Mouse (Mus musculus): ENCODE measurements around the gene Smarcb1. TPM values are rescaled to one million over a fixed set of nuclear protein-coding genes. Genes with fewer than 3 reads are reported as not detected.

The Smarcb1 gene
- polyA plus RNA-seq, 1 experiment from 2014 or later = 93.7 TPM

DNA sequence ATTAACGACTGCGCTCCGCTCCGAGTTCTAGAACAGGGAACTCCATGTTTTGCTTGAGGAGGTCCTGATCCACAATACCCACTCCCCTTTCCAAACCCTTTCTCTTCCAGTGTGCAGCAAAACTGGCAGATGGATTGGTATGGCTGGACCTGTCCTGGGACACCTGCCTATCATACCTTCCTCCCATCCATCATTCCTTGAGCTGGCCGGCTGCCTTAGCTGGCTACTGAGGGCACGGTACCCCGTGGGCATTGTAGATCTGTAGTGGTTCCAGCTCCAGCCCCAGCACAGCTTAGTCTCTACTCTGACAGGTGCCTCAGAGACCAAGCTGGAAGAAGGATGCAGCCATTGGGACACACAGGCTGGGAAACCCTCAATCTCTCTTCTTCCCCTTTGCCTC lies 9.9 kb upstream of the Smarcb1 start:
- WGBS = 33% methylated on average over 7 of the region's 7 CpGs
- Histone ChIP-seq H3K27ac (no peak overlapping the region), H3K4me2 (peak overlapping the region; percentile 95)

DNA sequence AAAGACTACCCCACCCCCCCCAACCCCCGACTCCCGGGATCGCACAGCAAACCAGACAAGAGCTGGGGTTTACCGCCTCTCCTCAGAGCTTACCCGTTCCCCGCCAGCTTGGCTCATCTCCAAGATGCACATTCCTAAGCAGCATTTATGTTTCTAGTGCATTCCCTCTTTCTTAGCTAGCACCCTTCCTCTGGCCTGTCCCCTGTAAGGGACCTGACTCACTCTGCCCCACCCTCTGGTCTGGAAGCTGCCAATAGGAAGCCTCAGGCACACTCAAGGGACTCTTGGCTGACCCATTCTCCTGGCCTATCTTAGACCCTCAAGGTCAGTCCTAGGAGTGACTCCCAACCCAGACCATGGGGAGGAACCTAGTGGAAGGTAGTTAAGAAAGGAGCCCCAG lies 8.9 kb upstream of the Smarcb1 start:
- H3K27me3 ChIP-seq = peaks cover 7% of the 10 kb centered on the region
- 7% methylated on average over 6 of the region's 6 CpGs for WGBS
- no peak for ATAC-seq (replicated peaks; ENCODE audit: insufficient number of reproducible peaks, insufficient read depth, low FRiP score, low read depth)
- no peaks in the 10 kb centered on the region for H3K9me3 ChIP-seq (replicated peaks)
- peaks cover 36% of the 10 kb centered on the region for H3K4me1 ChIP-seq (replicated peaks)
- H3K36me3 ChIP-seq = peaks cover 17% of the 10 kb centered on the region; the same call in 1 of the 2 replicates
- no peak overlapping the region for H3K4me3 ChIP-seq
- peak overlapping the region; percentile 95; the same call in 1 of the 2 replicates for H3K4me2 ChIP-seq
- no peak overlapping the region for H3K27ac ChIP-seq
- H3K9ac ChIP-seq = no peak overlapping the region

More for the DNA sequence above, 9.9 kb upstream of the Smarcb1 start:
- Histone ChIP-seq H3K4me3 (peak overlapping the region; percentile 66), H3K9ac (peak overlapping the region; percentile 86), H3K36me3 (peaks cover 14% of the 10 kb centered on the region; the same call in 1 of the 2 replicates), H3K9me3 (replicated peaks) (no peaks in the 10 kb centered on the region), H3K27me3 (peaks cover 10% of the 10 kb centered on the region), H3K4me1 (replicated peaks) (peaks cover 38% of the 10 kb centered on the region)
- no peak for ATAC-seq (replicated peaks; ENCODE audit: insufficient number of reproducible peaks, insufficient read depth, low FRiP score, low read depth)

DNA sequence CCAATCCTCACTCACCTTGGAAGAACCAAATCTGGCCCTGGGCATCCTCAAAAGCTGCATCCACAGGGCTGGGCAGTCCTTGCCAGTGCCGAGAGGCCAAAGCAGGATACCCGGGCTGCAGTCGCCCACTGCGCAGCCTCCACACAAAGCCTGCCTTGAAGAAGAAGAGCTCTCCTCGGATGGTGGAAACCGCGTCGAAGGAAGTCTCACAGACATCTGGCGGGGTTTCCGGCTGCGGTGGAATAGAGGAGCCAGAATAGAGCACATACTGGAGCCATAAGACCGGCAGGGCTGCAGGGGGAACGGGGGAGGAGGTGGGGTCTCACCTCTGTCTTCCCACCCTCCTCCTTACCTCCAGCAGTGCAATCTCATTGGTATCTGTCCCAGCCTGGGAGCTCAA lies 5.0 kb upstream of the Smarcb1 start:
- Histone ChIP-seq H3K9ac (no peak overlapping the region), H3K27ac (no peak overlapping the region), H3K4me1 (replicated peaks) (peaks cover 24% of the 10 kb centered on the region), H3K4me3 (no peak overlapping the region), H3K9me3 (replicated peaks) (no peaks in the 10 kb centered on the region), H3K4me2 (no peak overlapping the region), H3K27me3 (peaks cover under 1% of the 10 kb centered on the region; the same call in 1 of the 2 replicates), H3K36me3 (peaks cover 35% of the 10 kb centered on the region; the same call in 1 of the 2 replicates)
- no peak for ATAC-seq (replicated peaks; ENCODE audit: insufficient number of reproducible peaks, insufficient read depth, low FRiP score, low read depth)
- 64% methylated on average over 13 of the region's 13 CpGs for WGBS

DNA sequence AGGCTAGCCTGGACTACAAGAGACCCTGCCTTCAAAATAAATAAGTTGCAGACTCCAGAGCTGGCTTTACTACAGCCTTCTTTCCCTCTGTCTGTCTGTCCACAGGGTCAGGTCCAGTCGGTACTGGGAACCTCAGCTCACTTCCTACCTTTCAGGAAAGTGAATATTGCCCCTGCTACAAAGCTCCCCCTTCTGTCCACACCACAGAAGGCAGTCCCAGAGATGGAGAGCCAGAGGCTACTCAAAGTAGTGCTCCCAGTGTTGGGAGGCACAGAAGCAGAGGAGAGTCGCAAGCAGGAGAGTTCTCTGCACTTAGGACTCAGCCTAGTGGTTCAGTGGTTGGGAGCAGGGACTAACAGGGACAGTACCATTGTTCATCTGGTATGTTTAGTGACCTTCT lies 2.9 kb upstream of the Smarcb1 start:
- Histone ChIP-seq H3K4me2 (no peak overlapping the region), H3K4me1 (replicated peaks) (peaks cover 19% of the 10 kb centered on the region), H3K9me3 (replicated peaks) (no peaks in the 10 kb centered on the region), H3K36me3 (peaks cover 35% of the 10 kb centered on the region; the same call in 1 of the 2 replicates), H3K9ac (no peak overlapping the region), H3K27me3 (no peaks in the 10 kb centered on the region), H3K27ac (no peak overlapping the region), H3K4me3 (no peak overlapping the region)
- no peak for ATAC-seq (replicated peaks; ENCODE audit: insufficient number of reproducible peaks, insufficient read depth, low FRiP score, low read depth)
- WGBS = 65% methylated on average over 2 of the region's 2 CpGs

DNA sequence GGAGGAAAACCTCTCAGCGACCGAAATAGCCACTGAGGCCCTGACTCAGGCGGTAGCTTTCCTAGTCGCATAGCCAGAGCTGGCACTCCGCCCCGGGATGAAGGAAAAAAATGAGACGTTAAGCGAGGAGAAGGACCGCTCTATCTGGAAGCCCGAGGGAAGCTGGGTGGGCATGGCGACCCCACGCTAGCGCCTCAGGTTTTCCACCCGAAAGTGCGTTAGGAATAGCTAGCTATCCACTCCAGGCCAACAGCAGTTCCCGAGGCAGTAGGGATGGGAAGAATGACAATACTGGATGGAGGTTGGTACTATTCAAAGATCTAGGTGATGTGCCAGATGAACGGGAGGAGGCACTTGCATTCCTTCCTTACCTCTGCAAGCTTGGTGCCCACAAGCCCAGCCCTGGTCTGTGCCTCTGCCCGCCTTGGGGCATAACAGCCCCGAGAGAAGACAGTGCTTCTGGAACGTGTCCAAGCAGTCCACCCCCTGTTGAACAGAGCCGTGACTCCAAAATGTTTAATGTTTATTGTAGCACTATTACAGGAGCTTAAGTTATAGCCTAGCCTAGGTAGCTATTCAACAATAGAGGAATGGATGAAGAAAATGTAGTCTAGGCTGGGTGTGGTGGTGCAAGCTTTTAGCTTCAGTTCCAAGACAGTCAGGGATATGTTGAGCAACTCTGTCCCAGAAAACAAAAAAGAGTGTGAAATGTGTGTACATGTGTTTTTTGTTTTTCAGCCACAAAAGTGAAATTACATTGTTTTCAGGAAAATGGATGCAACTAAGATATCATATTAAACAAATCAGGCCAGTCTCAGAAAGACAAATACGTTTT lies 526 bp upstream of the Smarcb1 start:
- peak overlapping the region; percentile 84 for H3K9ac ChIP-seq
- H3K4me3 ChIP-seq = peak overlapping the region; percentile 90
- no peaks in the 10 kb centered on the region for H3K9me3 ChIP-seq (replicated peaks)
- 3% methylated on average over 22 of the region's 22 CpGs for WGBS
- peaks cover 31% of the 10 kb centered on the region for H3K4me1 ChIP-seq (replicated peaks)
- peak overlapping the region; percentile 87 for H3K4me2 ChIP-seq
- no peaks in the 10 kb centered on the region for H3K27me3 ChIP-seq
- H3K27ac ChIP-seq = peak overlapping the region; percentile 93
- peaks cover 24% of the 10 kb centered on the region; the same call in 1 of the 2 replicates for H3K36me3 ChIP-seq
- 0 out of 2 replicates have a peak, but pooled peaks have one; percentile 12 for ATAC-seq (replicated peaks; ENCODE audit: insufficient number of reproducible peaks, insufficient read depth, low FRiP score, low read depth)

DNA sequence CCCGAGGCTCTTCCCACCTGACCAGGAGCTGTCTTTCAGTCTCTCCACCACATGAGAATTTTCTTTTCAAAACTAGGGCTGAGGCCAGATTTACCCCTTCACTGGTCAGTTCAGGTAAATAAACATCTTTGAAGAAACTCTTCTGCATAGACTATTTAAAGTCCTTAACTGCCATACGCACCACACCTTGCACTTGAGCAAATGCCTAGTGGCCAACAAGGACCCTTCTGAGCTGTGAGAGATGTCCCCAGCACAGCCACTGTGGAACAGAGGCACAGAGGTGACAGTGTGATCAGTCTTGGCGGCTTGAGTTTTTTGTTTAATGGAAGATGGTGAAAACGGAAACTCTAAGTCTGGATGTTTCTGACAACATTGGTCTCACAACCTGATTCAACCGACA lies 2.4 kb downstream of the Smarcb1 start:
- 84% methylated on average over 5 of the region's 5 CpGs for WGBS
- H3K9ac ChIP-seq = no peak overlapping the region
- H3K4me1 ChIP-seq (replicated peaks) = peaks cover 34% of the 10 kb centered on the region
- no peak overlapping the region for H3K27ac ChIP-seq
- H3K36me3 ChIP-seq = peaks cover 25% of the 10 kb centered on the region
- H3K27me3 ChIP-seq = no peaks in the 10 kb centered on the region
- H3K4me3 ChIP-seq = no peak overlapping the region
- no peak overlapping the region for H3K4me2 ChIP-seq
- H3K9me3 ChIP-seq (replicated peaks) = no peaks in the 10 kb centered on the region
- no peak for ATAC-seq (replicated peaks; ENCODE audit: insufficient number of reproducible peaks, insufficient read depth, low FRiP score, low read depth)

DNA sequence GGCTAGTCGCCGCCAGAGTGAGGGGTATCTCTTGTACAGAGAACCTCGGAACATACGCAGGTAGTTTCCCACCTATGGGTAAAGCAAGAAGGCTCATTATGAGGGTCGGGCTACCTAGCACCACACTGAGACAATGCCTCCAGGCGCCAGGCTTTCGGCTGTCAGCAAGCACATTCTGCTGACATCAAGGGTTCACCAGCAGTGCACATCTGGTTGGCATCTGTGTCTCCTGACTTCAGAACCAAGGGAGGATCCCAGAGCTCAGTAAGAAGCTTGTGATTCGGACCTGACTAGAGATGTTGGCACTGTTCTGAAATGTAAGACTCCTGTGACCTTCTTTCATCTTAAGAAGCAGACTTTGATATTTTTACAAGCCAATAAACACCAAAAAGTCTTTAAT lies 4.6 kb downstream of the Smarcb1 start:
- 81% methylated on average over 8 of the region's 8 CpGs for WGBS
- H3K9me3 ChIP-seq (replicated peaks) = no peaks in the 10 kb centered on the region
- H3K4me1 ChIP-seq (replicated peaks) = peaks cover 30% of the 10 kb centered on the region
- no peak overlapping the region for H3K4me2 ChIP-seq
- ATAC-seq (replicated peaks; ENCODE audit: insufficient number of reproducible peaks, insufficient read depth, low FRiP score, low read depth) = no peak
- no peaks in the 10 kb centered on the region for H3K27me3 ChIP-seq
- no peak overlapping the region for H3K4me3 ChIP-seq
- no peak overlapping the region for H3K9ac ChIP-seq
- H3K36me3 ChIP-seq = peaks cover 25% of the 10 kb centered on the region
- H3K27ac ChIP-seq = no peak overlapping the region

DNA sequence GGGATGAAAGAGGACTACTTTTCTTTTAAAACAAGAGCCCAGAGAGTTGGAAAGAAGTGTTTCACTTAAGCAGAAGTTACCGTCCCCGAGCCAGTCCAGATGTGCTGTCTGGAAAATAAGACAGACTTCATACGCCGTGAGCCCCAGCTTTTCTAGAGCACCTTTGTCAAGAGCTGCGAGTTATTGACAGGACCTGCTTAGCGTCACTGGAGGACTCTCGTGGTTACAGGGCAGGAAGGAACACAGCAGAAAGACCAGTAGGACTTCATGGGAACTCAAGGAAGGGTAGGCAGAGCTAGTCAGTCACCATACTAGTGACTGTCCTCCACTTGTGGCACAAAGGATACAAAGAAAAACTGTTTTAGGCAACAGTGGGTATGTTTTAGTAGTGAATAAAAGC lies 5.9 kb downstream of the Smarcb1 start:
- ATAC-seq (replicated peaks; ENCODE audit: insufficient number of reproducible peaks, insufficient read depth, low FRiP score, low read depth) = no peak
- Histone ChIP-seq H3K4me2 (no peak overlapping the region), H3K9me3 (replicated peaks) (no peaks in the 10 kb centered on the region), H3K4me3 (no peak overlapping the region), H3K36me3 (peaks cover 37% of the 10 kb centered on the region), H3K27me3 (no peaks in the 10 kb centered on the region), H3K9ac (no peak overlapping the region), H3K27ac (no peak overlapping the region), H3K4me1 (replicated peaks) (peaks cover 27% of the 10 kb centered on the region)
- WGBS = 52% methylated on average over 7 of the region's 7 CpGs

DNA sequence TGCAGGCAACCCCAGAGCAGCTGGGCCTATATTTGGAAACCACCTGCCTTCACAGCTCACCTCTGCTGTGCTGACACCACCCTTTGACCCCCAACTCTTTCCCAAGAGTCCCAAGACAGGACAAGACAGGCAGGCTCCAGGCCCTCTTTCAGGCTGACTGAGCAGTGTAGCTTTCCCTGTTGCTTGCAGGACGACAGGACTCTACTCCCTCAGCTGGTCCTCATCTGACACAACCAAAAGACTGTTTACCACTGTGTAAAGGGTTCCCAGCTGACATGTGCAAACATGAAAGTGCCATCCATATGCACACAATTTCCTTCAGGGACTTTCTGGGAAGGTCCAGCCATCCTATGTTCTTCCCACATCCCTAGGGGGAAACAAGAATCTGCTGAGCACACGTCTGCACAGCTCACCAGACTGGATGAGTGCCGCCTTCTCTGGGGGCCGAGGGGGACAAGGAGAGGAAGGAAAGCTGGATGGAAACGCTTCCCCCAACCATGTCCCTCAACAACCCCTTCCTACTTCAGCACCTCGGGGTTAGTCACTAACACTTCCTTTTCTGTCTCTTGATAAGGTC lies 8.3 kb downstream of the Smarcb1 start:
- ATAC-seq (replicated peaks; ENCODE audit: insufficient number of reproducible peaks, insufficient read depth, low FRiP score, low read depth) = no peak
- H3K4me2 ChIP-seq = no peak overlapping the region
- no peak overlapping the region for H3K4me3 ChIP-seq
- H3K36me3 ChIP-seq = peaks cover 55% of the 10 kb centered on the region
- H3K27ac ChIP-seq = 0 out of 2 replicates have a peak overlapping the region, but pooled peaks have one; percentile 27
- no peaks in the 10 kb centered on the region for H3K9me3 ChIP-seq (replicated peaks)
- H3K27me3 ChIP-seq = no peaks in the 10 kb centered on the region
- H3K9ac ChIP-seq = no peak overlapping the region
- 27% methylated on average over 6 of the region's 6 CpGs for WGBS
- H3K4me1 ChIP-seq (replicated peaks) = peaks cover 10% of the 10 kb centered on the region

DNA sequence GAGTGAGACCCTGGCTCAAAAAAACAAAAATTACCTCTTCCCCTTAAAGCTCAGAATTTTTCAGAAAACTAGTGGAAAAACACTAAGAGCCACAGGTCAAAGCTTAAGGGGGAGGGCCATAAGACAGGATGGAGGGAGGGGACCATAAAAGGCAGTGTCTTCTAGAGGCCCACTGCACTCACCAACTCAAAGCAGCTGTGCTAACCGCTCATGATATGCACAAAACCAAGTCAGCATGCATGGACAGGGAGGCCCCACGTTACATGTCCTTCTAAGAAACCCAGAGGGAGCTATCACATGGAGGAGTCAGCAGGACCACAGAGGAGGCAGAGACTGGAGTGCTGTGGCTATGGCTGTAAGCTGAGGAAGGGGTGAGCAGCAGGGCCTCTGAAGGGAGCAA lies 10.7 kb downstream of the Smarcb1 start:
- peaks cover 6% of the 10 kb centered on the region; the same call in 1 of the 2 replicates for H3K4me1 ChIP-seq (replicated peaks)
- H3K27ac ChIP-seq = no peak overlapping the region
- no peaks in the 10 kb centered on the region for H3K27me3 ChIP-seq
- no peak overlapping the region for H3K4me3 ChIP-seq
- no peak overlapping the region for H3K4me2 ChIP-seq
- no peaks in the 10 kb centered on the region for H3K9me3 ChIP-seq (replicated peaks)
- WGBS = 78% methylated on average over 2 of the region's 2 CpGs
- no peak overlapping the region for H3K9ac ChIP-seq
- H3K36me3 ChIP-seq = peaks cover 70% of the 10 kb centered on the region
- ATAC-seq (replicated peaks; ENCODE audit: insufficient number of reproducible peaks, insufficient read depth, low FRiP score, low read depth) = no peak

DNA sequence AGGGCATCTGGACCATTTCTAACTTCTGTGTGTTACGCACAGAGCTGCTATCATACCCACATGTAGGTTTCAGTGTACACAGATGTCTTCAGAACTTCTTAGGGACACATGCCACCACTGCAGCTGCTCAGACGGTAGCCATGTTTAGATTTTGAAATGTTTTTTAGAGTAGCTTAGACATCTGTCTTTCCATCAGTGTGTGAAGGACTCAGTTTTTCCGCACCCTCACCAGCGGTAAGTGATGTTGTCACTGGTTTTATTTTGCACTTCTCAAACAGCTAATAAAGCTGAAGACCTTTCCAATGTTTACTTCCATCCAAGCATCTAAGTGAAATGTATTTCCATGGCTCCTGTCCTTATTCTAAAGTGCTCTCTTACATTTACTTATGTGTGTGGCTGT lies 14.5 kb downstream of the Smarcb1 start:
- H3K4me3 ChIP-seq = no peak overlapping the region
- no peak overlapping the region for H3K9ac ChIP-seq
- no peaks in the 10 kb centered on the region for H3K4me1 ChIP-seq (replicated peaks)
- H3K27ac ChIP-seq = no peak overlapping the region
- H3K4me2 ChIP-seq = no peak overlapping the region
- no peak for ATAC-seq (replicated peaks; ENCODE audit: insufficient number of reproducible peaks, insufficient read depth, low FRiP score, low read depth)
- H3K9me3 ChIP-seq (replicated peaks) = no peaks in the 10 kb centered on the region
- WGBS = 96% methylated on average over 4 of the region's 4 CpGs
- H3K27me3 ChIP-seq = no peaks in the 10 kb centered on the region
- peaks cover 92% of the 10 kb centered on the region for H3K36me3 ChIP-seq

Measured in heart, embryonic 15.5 days (tissue).